Mouse (Mus musculus) layer of hippocampus, postnatal 10 days (tissue): ENCODE data around the gene Slc7a8. TPM values are rescaled to one million over a fixed set of nuclear protein-coding genes. Genes with fewer than 3 reads are reported as not detected.
"Not testable (repeated sequence)": the region's sequence is repeated elsewhere in the genome, so short reads cannot be mapped to it uniquely, and the experiment has no call there.

ENCODE experiments used
- DNase-seq, 2 experiments: peaks; one replicate each; pipeline ENCODE4 v3.0.0; 2021; ENCODE audit warnings: low spot score in 2 of 2
- total RNA-seq, 2 experiments: library from RNA; stranded (reverse); gene quantifications; 2 replicates each; pipeline ENCODE4 v1.2.3; 2021

Slc7a8 gene
- total RNA-seq, 2 experiments from 2014 or later: 63.7 to 66.3 TPM

GRCm38 (mm10) chr14:54780836-54781609, 723 bp downstream of the Slc7a8 start:
- DNase-seq: peak; percentile 47 to 63

- no peak for DNase-seq
Observed at GRCm38 (mm10) chr14:54780084-54780483, 1.7 kb downstream of the Slc7a8 start.

GRCm38 (mm10) chr14:54777893-54778292, 3.9 kb downstream of the Slc7a8 start:
- DNase-seq: no peak

GRCm38 (mm10) chr14:54776768-54777167, 5.0 kb downstream of the Slc7a8 start:
- no peak for DNase-seq

GRCm38 (mm10) chr14:54775534-54776041, 6.2 kb downstream of the Slc7a8 start:
- no peak for DNase-seq

- DNase-seq: peak; percentile 34 to 57
Observed at GRCm38 (mm10) chr14:54772333-54772856, 9.4 kb downstream of the Slc7a8 start.

GRCm38 (mm10) chr14:54770373-54770772, 11.4 kb downstream of the Slc7a8 start:
- no peak for DNase-seq

- DNase-seq: no peak
Observed at GRCm38 (mm10) chr14:54769068-54769425, 12.7 kb downstream of the Slc7a8 start.

- no peak for DNase-seq
Observed at GRCm38 (mm10) chr14:54768314-54769067, 13.3 kb downstream of the Slc7a8 start.

GRCm38 (mm10) chr14:54766937-54767336, 14.8 kb downstream of the Slc7a8 start:
- DNase-seq: not testable (repeated sequence)

GRCm38 (mm10) chr14:54756382-54756781, 25.4 kb downstream of the Slc7a8 start:
- DNase-seq: no peak

GRCm38 (mm10) chr14:54754602-54755018, 27.1 kb downstream of the Slc7a8 start:
- peak in 1 of 2 experiments; percentile 45 for DNase-seq

- DNase-seq: no peak
Observed at GRCm38 (mm10) chr14:54753986-54754601, 27.7 kb downstream of the Slc7a8 start.

GRCm38 (mm10) chr14:54752938-54753337, 28.8 kb downstream of the Slc7a8 start:
- DNase-seq: no peak

GRCm38 (mm10) chr14:54751768-54752167, 30.0 kb downstream of the Slc7a8 start:
- DNase-seq: no peak

GRCm38 (mm10) chr14:54749238-54749637, 32.5 kb downstream of the Slc7a8 start:
- no peak for DNase-seq

GRCm38 (mm10) chr14:54747942-54748917, 33.5 kb downstream of the Slc7a8 start:
- no peak for DNase-seq

GRCm38 (mm10) chr14:54746038-54746437, 35.7 kb downstream of the Slc7a8 start:
- no peak for DNase-seq

- DNase-seq: no peak
Observed at GRCm38 (mm10) chr14:54744473-54744872, 37.3 kb downstream of the Slc7a8 start.

- DNase-seq: no peak
Observed at GRCm38 (mm10) chr14:54742375-54742774, 39.4 kb downstream of the Slc7a8 start.
